Mouse (Mus musculus) midbrain, postnatal 0 days (tissue): Measurements from ENCODE around the gene Hbb-bt. TPM values are rescaled to one million over a fixed set of nuclear protein-coding genes. Genes with fewer than 3 reads are reported as not detected.
"Not testable (repeated sequence)": the region's sequence is repeated elsewhere in the genome, so short reads cannot be mapped to it uniquely, and the experiment has no call there.

Experiments
- ATAC-seq: fragments of 200-750 bp; cut with Nextera tagmentation; 2 replicates; pipeline ENCODE4 v1.8.0; 2017; ENCODE audit warnings: moderate number of reproducible peaks, mild to moderate bottlenecking, moderate TSS enrichment, moderate library complexity; ENCODE audit not compliant: low FRiP score
- DNase-seq: peaks from one replicate; pipeline ENCODE4 v3.0.0-alpha.2; 2015; ENCODE audit warnings: low spot score
- H3K27ac ChIP-seq: fragments of 300-500 bp; sonication (generic); 2 replicates; pipeline ENCODE4 v1.5.1; 2014; ENCODE audit warnings: low read depth, mild to moderate bottlenecking, low read length, mixed read lengths
- H3K27me3 ChIP-seq: fragments of 300-500 bp; sonication (generic); 2 replicates; pipeline ENCODE4 v1.6.1; 2014; ENCODE audit warnings: low read length, control low read depth, mixed read lengths; ENCODE audit not compliant: insufficient read depth
- H3K36me3 ChIP-seq: fragments of 300-500 bp; sonication (generic); 2 replicates; pipeline ENCODE4 v1.6.1; 2014; ENCODE audit warnings: low read length, control low read depth, mixed read lengths; ENCODE audit not compliant: insufficient read depth
- H3K4me1 ChIP-seq: fragments of 300-500 bp; sonication (generic); 2 replicates; pipeline ENCODE4 v1.6.1; 2014; ENCODE audit warnings: mild to moderate bottlenecking, control low read depth, antibody characterized with exemption, low read length, mixed read lengths; ENCODE audit not compliant: insufficient read depth
- H3K4me2 ChIP-seq: fragments of 300-500 bp; sonication (generic); 2 replicates; pipeline ENCODE4 v1.6.1; 2014; ENCODE audit warnings: low read depth, mild to moderate bottlenecking, low read length, mixed read lengths; ENCODE audit not compliant: poor library complexity, severe bottlenecking
- H3K4me3 ChIP-seq: fragments of 300-500 bp; sonication (generic); 2 replicates; pipeline ENCODE4 v1.5.1; 2014; ENCODE audit warnings: low read depth, mild to moderate bottlenecking, low read length, moderate library complexity
- H3K9ac ChIP-seq: fragments of 300-500 bp; sonication (generic); replicated peaks from 2 replicates; pipeline ENCODE4 v1.6.1; 2014; ENCODE audit warnings: mild to moderate bottlenecking, low read length, moderate library complexity, mixed read lengths; ENCODE audit not compliant: poor library complexity, severe bottlenecking
- H3K9me3 ChIP-seq: fragments of 300-500 bp; sonication (generic); 2 replicates; pipeline ENCODE4 v1.6.1; 2016; ENCODE audit warnings: low read length, control low read depth
- CTCF ChIP-seq: IDR thresholded peaks from 2 replicates; pipeline ENCODE4 v1.5.1; 2016; ENCODE audit warnings: antibody characterized with exemption, mild to moderate bottlenecking
- WGBS: fragments of 180-500 bp; shearing (Covaris S2); extraction: QIAGEN DNeasy Blood & Tissue Kit; methylation state at CpG from one replicate; pipeline ENCODE4 v1.1.7; 2014; 5-methylcytosine and 5-hydroxymethylcytosine counted together
- polyA plus RNA-seq: library from polyadenylated mRNA; unstranded; fragments of >200 nt; fragmentation: Nextera tagmentation; extraction: Ambion mirVana; gene quantifications from 2 replicates; pipeline ENCODE4 v1.2.1, GENCODE M21; 2015
- total RNA-seq: library from RNA; depleted of rRNA; stranded (reverse); fragments of >200 nt; gene quantifications from 2 replicates; pipeline ENCODE4 v1.2.3, GENCODE M21; 2014

The Hbb-bt gene
- total and polyA plus RNA-seq, 2 experiments from 2014 or later, result 165 to 223 TPM

DNA sequence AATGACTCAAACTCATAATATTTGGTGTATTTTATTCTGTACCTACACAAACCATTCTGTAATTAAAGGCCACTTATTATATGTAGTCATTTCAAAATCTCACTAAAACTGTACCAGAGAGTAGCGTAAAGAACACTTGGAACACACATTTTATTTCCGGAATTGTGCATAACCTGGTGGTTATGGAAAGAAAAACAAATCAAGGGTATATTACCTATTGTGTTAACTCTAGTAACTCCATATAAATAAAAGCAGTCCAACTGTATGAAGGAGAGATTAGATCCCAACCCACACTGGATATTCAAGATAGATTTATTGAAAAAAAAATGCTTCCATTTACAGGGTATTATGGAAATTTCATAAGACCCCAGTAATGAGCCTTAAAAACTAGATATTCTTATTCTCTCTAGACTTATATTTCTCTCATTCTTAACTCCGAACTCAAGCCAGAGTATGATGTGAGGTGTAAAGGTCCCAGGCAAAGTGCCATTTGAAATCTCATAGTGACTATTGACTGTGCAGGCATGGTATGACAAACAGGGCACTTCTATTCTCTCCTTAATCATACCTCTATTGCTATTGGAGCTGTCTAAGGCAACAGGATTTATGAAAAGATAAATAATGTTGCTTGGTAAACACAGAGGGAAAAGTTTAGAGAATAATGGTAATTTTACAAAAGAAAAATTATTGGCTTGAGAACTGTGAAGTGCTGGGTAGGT lies 11.9 kb upstream of the Hbb-bt start:
- ATAC-seq (no peak), DNase-seq (no peak)
- no peaks in the 10 kb centered on the region for H3K36me3 ChIP-seq
- H3K4me2 ChIP-seq, result no peak overlapping the region
- H3K27ac ChIP-seq, result no peak overlapping the region
- H3K9me3 ChIP-seq, result no peaks in the 10 kb centered on the region
- no peaks in the 10 kb centered on the region for H3K27me3 ChIP-seq
- H3K9ac ChIP-seq, result no peak overlapping the region
- H3K4me1 ChIP-seq, result no peaks in the 10 kb centered on the region
- no peak overlapping the region for H3K4me3 ChIP-seq
- no peak for TF ChIP-seq CTCF
- 94% methylated on average over 3 of the region's 3 CpGs for WGBS

DNA sequence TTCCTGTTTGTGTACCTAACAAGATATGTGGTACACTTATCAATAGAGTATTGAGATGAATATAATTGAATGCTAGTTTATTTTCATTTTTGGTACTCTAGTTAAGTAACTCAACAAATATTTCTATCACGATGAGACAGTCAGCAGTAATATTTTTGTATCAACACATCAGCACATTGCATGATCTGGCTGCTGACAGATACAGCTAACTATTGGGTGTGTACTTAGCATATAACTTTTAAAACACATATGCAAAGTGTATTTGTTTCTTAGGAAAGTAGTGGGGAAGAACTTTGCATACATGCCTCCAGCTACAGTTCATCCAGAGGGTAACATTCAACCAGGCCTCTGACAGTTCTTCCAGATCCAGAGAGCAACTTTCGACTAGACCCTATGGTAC lies 10.8 kb upstream of the Hbb-bt start:
- ATAC-seq (no peak), DNase-seq (no peak)
- H3K4me2 ChIP-seq, result no peak overlapping the region
- H3K4me3 ChIP-seq, result no peak overlapping the region
- H3K36me3 ChIP-seq, result no peaks in the 10 kb centered on the region
- no peak for TF ChIP-seq CTCF
- no peak overlapping the region for H3K9ac ChIP-seq
- H3K9me3 ChIP-seq, result no peaks in the 10 kb centered on the region
- no peaks in the 10 kb centered on the region for H3K27me3 ChIP-seq
- no peak overlapping the region for H3K27ac ChIP-seq
- WGBS, result 85% methylated on average over 2 of the region's 2 CpGs
- H3K4me1 ChIP-seq, result no peaks in the 10 kb centered on the region

GRCm38 (mm10) chr7:103815085-103815484 lies 1.3 kb upstream of the Hbb-bt start:
- H3K9me3 ChIP-seq, H3K4me1 ChIP-seq, H3K27me3 ChIP-seq, H3K4me2 ChIP-seq, H3K27ac ChIP-seq, H3K36me3 ChIP-seq, ATAC-seq, H3K4me3 ChIP-seq, DNase-seq, H3K9ac ChIP-seq: not testable (repeated sequence)
- WGBS, result 73% methylated on average over 1 of the region's 2 CpGs

DNA sequence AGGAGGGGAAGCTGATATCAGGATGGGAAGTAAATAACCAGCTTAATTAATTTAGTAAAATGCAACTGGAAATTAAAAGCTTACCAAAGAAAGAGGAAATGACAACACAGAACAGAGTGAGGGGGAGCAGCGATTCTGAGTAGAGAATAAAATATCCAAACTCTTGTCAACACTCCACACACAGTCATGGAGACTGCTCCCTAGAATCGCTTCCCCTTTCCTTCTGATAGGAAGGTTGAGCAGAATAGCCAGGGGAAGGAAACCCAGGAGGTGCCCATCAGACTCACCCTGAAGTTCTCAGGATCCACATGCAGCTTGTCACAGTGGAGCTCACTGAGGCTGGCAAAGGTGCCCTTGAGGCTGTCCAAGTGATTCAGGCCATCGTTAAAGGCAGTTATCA lies 644 bp downstream of the Hbb-bt start:
- WGBS, result no CpG with 5 or more reads among the region's 3 CpGs
- H3K36me3 ChIP-seq, ATAC-seq, DNase-seq, H3K4me1 ChIP-seq, H3K4me2 ChIP-seq, H3K9ac ChIP-seq, H3K27me3 ChIP-seq, H3K27ac ChIP-seq, H3K9me3 ChIP-seq, H3K4me3 ChIP-seq: not testable (repeated sequence)

DNA sequence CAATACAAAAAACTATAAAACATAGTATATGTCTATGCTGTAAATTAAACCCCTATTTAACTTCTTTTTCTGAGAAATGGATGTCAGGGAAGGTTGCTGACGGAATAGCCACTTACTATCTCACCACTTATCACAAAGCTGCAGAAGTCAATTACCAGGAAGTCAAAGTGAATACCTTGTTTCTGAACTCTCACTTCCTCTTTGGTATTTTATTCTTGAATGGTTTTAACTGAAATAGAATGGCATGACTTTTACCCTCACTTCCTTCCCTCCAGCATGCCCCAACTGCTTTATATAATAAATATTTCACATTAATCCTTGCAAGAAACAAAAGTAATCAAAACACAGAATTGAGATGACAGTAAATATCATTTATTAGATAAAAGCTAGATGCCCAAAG lies 1.6 kb downstream of the Hbb-bt start:
- no peak for ATAC-seq
- WGBS, result 52% methylated on average over 1 of the region's 1 CpGs

GRCm38 (mm10) chr7:103811223-103811845 lies 2.5 kb downstream of the Hbb-bt start:
- WGBS, result 81% methylated on average over 1 of the region's 1 CpGs
- H3K27ac ChIP-seq, result no peak overlapping the region
- H3K27me3 ChIP-seq, result no peaks in the 10 kb centered on the region
- no peak overlapping the region for H3K4me2 ChIP-seq
- no peak for ATAC-seq
- TF ChIP-seq CTCF, result no peak
- H3K9me3 ChIP-seq, result no peaks in the 10 kb centered on the region
- no peaks in the 10 kb centered on the region for H3K36me3 ChIP-seq
- no peak for DNase-seq
- H3K4me3 ChIP-seq, result no peak overlapping the region
- H3K4me1 ChIP-seq, result no peaks in the 10 kb centered on the region
- H3K9ac ChIP-seq, result no peak overlapping the region

More for the DNA sequence above, 1.6 kb downstream of the Hbb-bt start:
- H3K36me3 ChIP-seq, result no peaks in the 10 kb centered on the region
- no peak overlapping the region for H3K9ac ChIP-seq
- DNase-seq, result no peak
- no peaks in the 10 kb centered on the region for H3K9me3 ChIP-seq
- H3K27me3 ChIP-seq, result no peaks in the 10 kb centered on the region
- H3K4me2 ChIP-seq, result no peak overlapping the region
- no peak for TF ChIP-seq CTCF
- H3K27ac ChIP-seq, result no peak overlapping the region
- H3K4me1 ChIP-seq, result no peaks in the 10 kb centered on the region
- H3K4me3 ChIP-seq, result no peak overlapping the region
